Mouse (Mus musculus) CH12.LX (cell line): ENCODE measurements around the gene Hectd2. TPM values are rescaled to one million over a fixed set of nuclear protein-coding genes. Genes with fewer than 3 reads are reported as not detected.
A peak's percentile ranks its signal among the peaks of the same experiment; 100 is the strongest.

Experiments used
- DNase-seq: peaks from one replicate; pipeline ENCODE4 v3.0.0-alpha.2; 2013; ENCODE audit errors: extremely low read depth
- H3K27ac ChIP-seq: 2 replicates; pipeline ENCODE4 v1.5.1; 2012; ENCODE audit warnings: low read depth, mild to moderate bottlenecking, control low read depth, moderate library complexity; ENCODE audit not compliant: insufficient read depth
- H3K27me3 ChIP-seq: replicated peaks from 2 replicates; pipeline ENCODE3; 2012; ENCODE audit warnings: inconsistent platforms
- H3K36me3 ChIP-seq, 2 experiments: replicated peaks in 1 of 2; 2 replicates each; pipeline versions ENCODE3 to v1.6.1; 2012; ENCODE audit warnings: inconsistent platforms in 1 of 2, low read length in 1 of 2, mild to moderate bottlenecking in 1 of 2, mixed read lengths in 1 of 2, moderate library complexity in 1 of 2; ENCODE audit not compliant: control insufficient read depth in 1 of 2, insufficient read depth in 1 of 2
- H3K4me1 ChIP-seq, 2 experiments: 2 replicates each; pipeline ENCODE4 v1.6.1; 2012; ENCODE audit warnings: inconsistent platforms in 1 of 2, moderate library complexity in 1 of 2; ENCODE audit not compliant: insufficient read depth in 2 of 2, control insufficient read depth in 1 of 2
- H3K4me2 ChIP-seq: 2 replicates; pipeline ENCODE4 v1.6.1; 2012; ENCODE audit warnings: low read depth, mild to moderate bottlenecking, control low read depth; ENCODE audit not compliant: poor library complexity, insufficient read depth, severe bottlenecking
- H3K4me3 ChIP-seq, 3 experiments: fragments of 150-350 bp in 1 of 3; sonication (generic) in 1 of 3; replicated peaks in 1 of 3; 2 replicates each; pipeline versions ENCODE3 to v1.5.1; 2011 to 2012; ENCODE audit warnings: low read depth in 2 of 3, low read length in 2 of 3, mild to moderate bottlenecking in 2 of 3, moderate library complexity in 2 of 3, control low read depth in 1 of 3, improper control_type of control experiment in 1 of 3, inconsistent platforms in 1 of 3, mixed read lengths in 1 of 3; ENCODE audit not compliant: poor library complexity in 1 of 3
- H3K79me2 ChIP-seq: replicated peaks from 2 replicates; pipeline ENCODE4 v1.6.1; 2012; ENCODE audit warnings: mild to moderate bottlenecking, moderate library complexity; ENCODE audit not compliant: control insufficient read depth, poor library complexity, insufficient read depth, severe bottlenecking; ENCODE audit errors: extremely low read depth
- H3K9ac ChIP-seq: 2 replicates; pipeline ENCODE4 v1.6.1; 2012; ENCODE audit warnings: low read depth, mild to moderate bottlenecking, control low read depth, moderate library complexity; ENCODE audit not compliant: insufficient read depth
- H3K9me3 ChIP-seq: replicated peaks from 2 replicates; pipeline ENCODE3; 2012; ENCODE audit warnings: low read length, inconsistent platforms, mixed read lengths
- CHD1 ChIP-seq: IDR thresholded peaks from 2 replicates; pipeline ENCODE4 v1.6.1; 2012; ENCODE audit warnings: low read depth, low read length, improper control_type of control experiment, inconsistent platforms
- CTCF ChIP-seq, 2 experiments: IDR thresholded peaks in 1 of 2; conservative IDR thresholded peaks in 1 of 2; 2 replicates each; pipeline ENCODE4 v1.5.1; 2011 to 2012; ENCODE audit warnings: low read depth in 2 of 2, low read length in 2 of 2, improper control_type of control experiment in 1 of 2, inconsistent platforms in 1 of 2, mild to moderate bottlenecking in 1 of 2, moderate library complexity in 1 of 2
- ELF1 ChIP-seq: IDR thresholded peaks from 2 replicates; pipeline ENCODE4 v1.6.1; 2014; ENCODE audit warnings: low read depth, mild to moderate bottlenecking, inconsistent platforms, low read length, improper control_type of control experiment
- EP300 ChIP-seq: IDR thresholded peaks from 2 replicates; pipeline ENCODE4 v1.6.1; 2011; ENCODE audit warnings: low read length, improper control_type of control experiment
- ETS1 ChIP-seq: conservative IDR thresholded peaks from 2 replicates; pipeline ENCODE4 v1.6.1; 2012; ENCODE audit warnings: low read depth, mild to moderate bottlenecking, inconsistent platforms, low read length, improper control_type of control experiment, moderate library complexity
- IRF4 ChIP-seq: IDR thresholded peaks from 2 replicates; pipeline ENCODE4 v1.6.1; 2014; ENCODE audit warnings: low read depth, mild to moderate bottlenecking, inconsistent platforms, low read length, improper control_type of control experiment
- MAX ChIP-seq: IDR thresholded peaks from 2 replicates; pipeline ENCODE4 v1.6.1; 2011; ENCODE audit warnings: low read length, improper control_type of control experiment
- MYC ChIP-seq: IDR thresholded peaks from 2 replicates; pipeline ENCODE4 v1.6.1; 2011; ENCODE audit warnings: low read depth, mild to moderate bottlenecking, improper control_type of control experiment, low read length
- PAX5 ChIP-seq: IDR thresholded peaks from 2 replicates; pipeline ENCODE4 v1.6.1; 2012; ENCODE audit warnings: low read length, inconsistent platforms, mixed read lengths
- POLR2A ChIP-seq: IDR thresholded peaks from 2 replicates; pipeline ENCODE4 v1.6.1; 2011; ENCODE audit warnings: low read depth, mild to moderate bottlenecking, improper control_type of control experiment, low read length
- RAD21 ChIP-seq: IDR thresholded peaks from 2 replicates; pipeline ENCODE4 v1.6.1; 2011; ENCODE audit warnings: low read depth, mild to moderate bottlenecking, low read length, improper control_type of control experiment, moderate library complexity
- SIN3A ChIP-seq: IDR thresholded peaks from 2 replicates; pipeline ENCODE4 v1.6.1; 2012; ENCODE audit warnings: low read length, improper control_type of control experiment, inconsistent platforms
- SMC3 ChIP-seq: IDR thresholded peaks from 2 replicates; pipeline ENCODE4 v1.6.1; 2011; ENCODE audit warnings: low read depth, low read length, improper control_type of control experiment
- TBP ChIP-seq: conservative IDR thresholded peaks from 2 replicates; pipeline ENCODE4 v1.6.1; 2011; ENCODE audit warnings: low read depth, low read length, improper control_type of control experiment
- TCF12 ChIP-seq: IDR thresholded peaks from 2 replicates; pipeline ENCODE4 v1.6.1; 2014; ENCODE audit warnings: low read depth, mild to moderate bottlenecking, inconsistent platforms, low read length, improper control_type of control experiment
- USF2 ChIP-seq: conservative IDR thresholded peaks from 2 replicates; pipeline ENCODE4 v1.6.1; 2011; ENCODE audit warnings: low read depth, low read length, improper control_type of control experiment
- ZC3H11A ChIP-seq: IDR thresholded peaks from 2 replicates; pipeline ENCODE4 v1.6.1; 2012; ENCODE audit warnings: low read depth, mild to moderate bottlenecking, inconsistent platforms, low read length, improper control_type of control experiment
- ZMIZ1 ChIP-seq: IDR thresholded peaks from 2 replicates; pipeline ENCODE4 v1.6.1; 2012; ENCODE audit warnings: low read depth, mild to moderate bottlenecking, inconsistent platforms, low read length, improper control_type of control experiment
- dilution Hi-C: fragments of 300-500 bp; cut with MboI; formaldehyde crosslinking; loops from 2 replicates; pipeline ENCODE4 v1.14.3; 2020; ENCODE audit warnings: low sequenced_read_pairs; ENCODE audit not compliant: extremely low pct_unique_long_range_greater_than_20kb, extremely low pct_ligation_motif_present
- in situ Hi-C: fragments of 300-500 bp; cut with MboI; formaldehyde crosslinking; loops from 3 replicates; pipeline ENCODE4 v1.14.3; 2019; ENCODE audit warnings: low sequenced_read_pairs, low pct_ligation_motif_present, low pct_unique_long_range_greater_than_20kb, mixed read lengths
- polyA plus RNA-seq: library from polyadenylated mRNA; unstranded; fragments of >175 nt; gene quantifications from 2 replicates; pipeline ENCODE4 v1.2.1, GENCODE M21; 2012; ENCODE audit warnings: low read depth; ENCODE audit not compliant: insufficient read length
- total RNA-seq, 2 experiments: library from RNA; depleted of rRNA; stranded (reverse); fragments of 300-350 nt in 1 of 2; fragments of >200 nt in 1 of 2; gene quantifications; 2 replicates each; pipeline ENCODE4 v1.2.3; 2012 to 2014

Gene Hectd2
- total and polyA plus RNA-seq, 3 experiments, result 0.08 to 0.78 (median 0.56) TPM

GRCm38 (mm10) chr19:36538528-36538927 lies 15.9 kb upstream of the Hectd2 start:
- in situ Hi-C loops (no loop called here), dilution Hi-C loops (no loop called here)
- H3K9me3 ChIP-seq, result no peaks in the 10 kb centered on the region
- no peaks in the 10 kb centered on the region for H3K27me3 ChIP-seq
- no peaks in the 10 kb centered on the region for H3K36me3 ChIP-seq
- H3K79me2 ChIP-seq, result no peaks in the 10 kb centered on the region
- TF ChIP-seq POLR2A (no peak), SMC3 (peak; percentile 47; the same call in 1 of the 2 replicates), MYC (no peak), RAD21 (peak; percentile 60), CTCF (conservative IDR thresholded peaks at IDR 0.05 in 1 of 2, IDR thresholded peaks at IDR 0.05 in 1 of 2; ENCODE audit: low read depth in 2 of 2, low read length in 2 of 2) (peak; percentile 80 to 86), ETS1 (no peak), ELF1 (no peak)
- no peak overlapping the region for H3K4me2 ChIP-seq
- H3K27ac ChIP-seq, result no peak overlapping the region
- H3K4me1 ChIP-seq, result peaks cover 2 to 6% of the 10 kb centered on the region in 2 experiments; a peak in 2 of 4 replicates
- no peak overlapping the region for H3K4me3 ChIP-seq
- no peak overlapping the region for H3K9ac ChIP-seq
- DNase-seq, result peak; percentile 70

- H3K4me3 ChIP-seq, result no peak overlapping the region
- H3K4me2 ChIP-seq, result no peak overlapping the region
- H3K4me1 ChIP-seq, result peaks cover 0 to 6% of the 10 kb centered on the region in 2 experiments; a peak in 2 of 4 replicates
- TF ChIP-seq SIN3A (no peak), USF2 (no peak), MAX (no peak), CHD1 (no peak), TBP (no peak), ZMIZ1 (no peak), CTCF (conservative IDR thresholded peaks at IDR 0.05 in 1 of 2, IDR thresholded peaks at IDR 0.05 in 1 of 2; ENCODE audit: low read depth in 2 of 2, low read length in 2 of 2) (no peak), ETS1 (no peak), EP300 (no peak), RAD21 (no peak)
- TF ChIP-seq, all 38 proteins: peak for 0
- H3K36me3 ChIP-seq, result no peaks in the 10 kb centered on the region
- H3K9me3 ChIP-seq, result no peaks in the 10 kb centered on the region
- H3K27ac ChIP-seq, result no peak overlapping the region
- in situ Hi-C loops, result no loop called here
- no peak for DNase-seq
- H3K79me2 ChIP-seq, result no peaks in the 10 kb centered on the region
- dilution Hi-C loops, result no loop called here
- H3K27me3 ChIP-seq, result no peaks in the 10 kb centered on the region
- H3K9ac ChIP-seq, result no peak overlapping the region
Measured at GRCm38 (mm10) chr19:36539311-36539710, 15.1 kb upstream of the Hectd2 start.

- no peak overlapping the region for H3K4me3 ChIP-seq
- in situ Hi-C loops, result no loop called here
- dilution Hi-C loops, result no loop called here
- H3K4me2 ChIP-seq, result no peak overlapping the region
- TF ChIP-seq EP300 (no peak), PAX5 (no peak), TBP (no peak), TCF12 (no peak), POLR2A (no peak), IRF4 (no peak), ZC3H11A (no peak)
- DNase-seq, result no peak
- no peak overlapping the region for H3K9ac ChIP-seq
- no peaks in the 10 kb centered on the region for H3K9me3 ChIP-seq
- H3K36me3 ChIP-seq, result no peaks in the 10 kb centered on the region
- no peak overlapping the region for H3K27ac ChIP-seq
- peaks cover 2 to 6% of the 10 kb centered on the region in 2 experiments; a peak in 3 of 4 replicates for H3K4me1 ChIP-seq
- H3K27me3 ChIP-seq, result no peaks in the 10 kb centered on the region
- H3K79me2 ChIP-seq, result no peaks in the 10 kb centered on the region
Measured at GRCm38 (mm10) chr19:36540012-36540606, 14.3 kb upstream of the Hectd2 start.
